Mouse (Mus musculus): ENCODE data around the gene Ccser1. TPM values are rescaled to one million over a fixed set of nuclear protein-coding genes. Genes with fewer than 3 reads are reported as not detected.
A peak's percentile ranks its signal among the peaks of the same experiment; 100 is the strongest.
"Not testable (repeated sequence)": the region's sequence is repeated elsewhere in the genome, so short reads cannot be mapped to it uniquely, and the experiment has no call there.

The Ccser1 gene
- polyA plus RNA-seq, 1 experiment from 2014 or later = 22.4 TPM

DNA sequence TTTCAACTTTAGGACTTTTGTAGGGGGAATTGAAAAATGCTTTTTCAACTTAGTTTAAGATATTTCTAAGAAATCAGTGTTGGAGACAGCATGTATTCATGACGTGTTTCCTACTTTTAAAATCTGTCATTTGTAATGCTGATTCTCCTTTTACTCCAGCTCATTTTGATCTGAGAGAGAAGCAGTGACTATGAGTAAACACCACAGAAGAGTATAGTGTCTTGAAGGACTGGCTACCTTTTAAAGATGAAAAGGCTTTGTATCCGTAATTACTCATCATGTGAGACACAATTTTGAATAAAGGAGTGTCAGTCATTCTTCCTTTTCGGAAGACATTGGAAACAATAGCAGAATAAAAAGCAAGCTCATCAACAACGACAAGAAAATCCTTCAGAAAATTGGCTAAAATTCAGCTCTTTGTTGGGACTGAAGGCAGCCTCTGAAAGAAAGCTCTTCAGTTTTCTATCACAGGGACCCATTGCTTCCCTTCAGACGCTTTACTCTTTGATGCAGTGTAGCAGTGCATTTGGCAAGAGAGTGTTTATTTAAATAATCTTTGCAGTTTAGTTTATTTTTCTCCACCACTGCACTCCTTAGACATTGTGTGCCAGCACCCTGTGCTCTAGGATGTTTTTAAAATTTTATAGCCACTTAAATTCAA is 50.1 kb downstream of the Ccser1 start:
- Histone ChIP-seq H3K4me3 (no peak overlapping the region), H3K9ac (no peak overlapping the region), H3K4me2 (no peak overlapping the region), H3K9me3 (replicated peaks) (no peaks in the 10 kb centered on the region), H3K4me1 (peaks cover 31% of the 10 kb centered on the region), H3K27me3 (no peaks in the 10 kb centered on the region), H3K36me3 (ENCODE audit: poor library complexity, severe bottlenecking) (no peaks in the 10 kb centered on the region), H3K27ac (peak overlapping the region; percentile 48; the same call in 1 of the 2 replicates)
- WGBS = 14% methylated on average over 5 of the region's 5 CpGs
- ATAC-seq = peak; percentile 75

DNA sequence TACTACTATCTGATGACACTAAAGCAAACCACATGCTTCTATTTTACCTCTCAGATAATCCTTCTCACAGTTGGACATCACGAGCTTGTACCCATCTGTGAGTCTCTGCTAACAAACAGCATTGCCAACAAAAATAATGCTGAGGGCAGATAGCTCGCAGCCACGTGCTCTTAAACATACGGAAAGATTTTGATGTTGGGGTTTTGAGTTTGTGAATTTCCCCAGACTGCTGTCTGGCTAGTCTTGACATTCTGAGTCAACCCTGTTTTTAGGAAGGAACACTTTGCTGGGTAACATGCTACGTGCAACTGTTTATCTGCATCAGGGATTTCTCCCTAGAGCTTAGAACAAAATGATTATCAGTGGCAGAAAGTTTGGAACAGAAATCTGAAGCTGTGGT is 52.9 kb downstream of the Ccser1 start:
- Histone ChIP-seq H3K9ac (no peak overlapping the region), H3K4me2 (no peak overlapping the region), H3K36me3 (ENCODE audit: poor library complexity, severe bottlenecking) (no peaks in the 10 kb centered on the region), H3K27ac (no peak overlapping the region), H3K4me1 (peaks cover 31% of the 10 kb centered on the region), H3K9me3 (replicated peaks) (no peaks in the 10 kb centered on the region), H3K4me3 (no peak overlapping the region), H3K27me3 (no peaks in the 10 kb centered on the region)
- ATAC-seq = no peak
- 65% methylated on average over 5 of the region's 5 CpGs for WGBS

DNA sequence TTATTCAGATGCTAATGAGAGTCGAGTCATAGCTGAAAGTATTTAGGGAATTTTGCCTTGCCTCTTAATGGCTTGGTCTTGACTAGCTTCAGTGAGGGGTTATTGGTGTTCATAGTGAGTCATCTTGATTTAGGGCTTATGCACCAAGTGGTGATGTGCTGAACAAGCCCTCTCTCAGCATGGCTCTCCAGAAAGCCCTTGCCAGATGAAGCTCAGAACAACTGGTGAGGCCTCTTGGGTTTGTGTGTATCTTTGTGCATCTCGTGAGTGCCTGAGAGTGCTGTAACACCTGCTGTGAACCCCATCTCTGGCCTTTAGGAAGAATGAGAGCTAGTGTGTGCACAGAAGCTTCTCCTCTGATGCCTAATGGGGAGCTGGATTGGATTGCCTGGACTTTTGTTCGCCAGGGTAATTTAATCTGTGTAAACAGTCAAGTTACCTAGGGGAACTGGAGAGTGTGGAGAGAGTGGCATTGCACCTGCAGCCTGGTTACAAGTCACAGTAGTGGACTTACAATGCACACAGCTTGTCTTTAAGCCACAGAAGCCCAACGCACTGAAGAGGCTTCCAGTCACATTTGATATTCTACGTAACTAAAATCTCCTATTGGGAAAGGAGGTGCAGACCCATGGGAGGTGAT is 53.5 kb downstream of the Ccser1 start:
- WGBS = 22% methylated on average over 5 of the region's 5 CpGs
- H3K27me3 ChIP-seq = no peaks in the 10 kb centered on the region
- H3K27ac ChIP-seq = no peak overlapping the region
- H3K36me3 ChIP-seq (ENCODE audit: poor library complexity, severe bottlenecking) = no peaks in the 10 kb centered on the region
- ATAC-seq = no peak; the same call in 1 of the 2 replicates
- H3K9me3 ChIP-seq (replicated peaks) = no peaks in the 10 kb centered on the region
- H3K4me1 ChIP-seq = peaks cover 31% of the 10 kb centered on the region
- no peak overlapping the region for H3K4me2 ChIP-seq
- no peak overlapping the region for H3K4me3 ChIP-seq
- H3K9ac ChIP-seq = no peak overlapping the region

DNA sequence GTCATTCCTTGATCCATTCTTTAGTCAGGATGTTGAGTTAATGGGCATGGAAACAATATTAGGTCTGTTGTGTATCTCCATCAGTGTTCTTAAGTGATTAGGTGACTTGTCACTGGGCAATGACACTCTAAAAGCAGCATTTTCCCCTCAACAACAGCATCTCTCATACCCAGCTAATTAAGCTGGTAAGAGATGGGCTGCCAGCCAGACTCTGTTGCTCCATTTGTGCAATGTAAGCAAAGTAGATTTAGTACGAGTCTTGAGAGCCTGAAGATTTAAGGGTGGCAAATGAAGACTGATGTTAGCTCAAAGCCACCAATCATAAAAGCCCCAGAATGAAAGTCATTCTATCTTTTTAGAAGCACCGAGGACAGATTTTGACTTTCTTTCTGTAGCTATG is 60.5 kb downstream of the Ccser1 start:
- Histone ChIP-seq H3K4me2 (no peak overlapping the region), H3K4me3 (no peak overlapping the region), H3K27ac (no peak overlapping the region), H3K27me3 (no peaks in the 10 kb centered on the region), H3K36me3 (ENCODE audit: poor library complexity, severe bottlenecking) (no peaks in the 10 kb centered on the region), H3K4me1 (0 out of 2 replicates have a peak, but pooled peaks cover 6% of the 10 kb centered on the region), H3K9me3 (replicated peaks) (no peaks in the 10 kb centered on the region), H3K9ac (no peak overlapping the region)
- ATAC-seq = no peak
- WGBS = 50% methylated on average over 2 of the region's 2 CpGs

DNA sequence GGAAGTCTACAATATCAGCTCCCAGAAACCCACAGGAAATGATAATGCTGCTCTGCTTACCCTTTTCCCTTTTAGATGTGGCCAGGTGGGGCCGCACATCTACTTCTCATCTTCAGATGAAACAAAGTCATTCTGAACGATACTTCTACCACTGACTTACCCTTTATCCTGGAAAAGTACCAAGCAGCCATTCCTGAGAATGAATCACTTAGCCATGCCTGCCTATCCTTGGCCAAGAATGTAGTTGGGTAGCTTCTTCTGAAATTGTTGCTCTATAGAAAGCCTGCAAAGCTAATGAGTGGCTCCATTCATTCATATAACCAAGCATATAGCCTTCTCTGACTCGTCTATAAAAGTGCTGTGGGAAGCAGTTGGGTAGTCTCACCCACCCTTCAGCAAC is 62.4 kb downstream of the Ccser1 start:
- ATAC-seq = no peak
- 0 out of 2 replicates have a peak, but pooled peaks cover 6% of the 10 kb centered on the region for H3K4me1 ChIP-seq
- H3K27me3 ChIP-seq = no peaks in the 10 kb centered on the region
- H3K4me2 ChIP-seq = no peak overlapping the region
- no peak overlapping the region for H3K27ac ChIP-seq
- no peak overlapping the region for H3K4me3 ChIP-seq
- H3K9ac ChIP-seq = no peak overlapping the region
- WGBS = 88% methylated on average over 3 of the region's 3 CpGs
- H3K36me3 ChIP-seq (ENCODE audit: poor library complexity, severe bottlenecking) = no peaks in the 10 kb centered on the region
- no peaks in the 10 kb centered on the region for H3K9me3 ChIP-seq (replicated peaks)

DNA sequence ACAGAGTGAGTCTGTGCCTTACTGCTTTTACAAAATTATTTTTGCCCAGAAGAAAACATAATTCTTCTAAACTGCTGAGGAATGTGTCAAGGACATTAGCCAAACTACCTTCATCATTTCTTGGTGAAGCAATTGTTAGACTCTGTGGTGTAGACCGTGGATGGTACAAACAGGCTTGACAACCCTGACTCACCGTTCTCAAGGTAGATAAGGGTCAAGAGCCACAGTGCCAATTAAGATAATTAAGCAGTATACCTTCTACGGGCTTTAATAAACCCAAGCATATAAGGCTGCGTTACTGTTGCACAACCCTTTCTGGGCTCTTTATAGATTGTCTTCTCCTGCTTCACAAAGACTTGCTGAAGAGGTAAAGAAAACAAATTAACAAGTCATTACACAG is 66.4 kb downstream of the Ccser1 start:
- no peak overlapping the region for H3K9ac ChIP-seq
- 75% methylated on average over 4 of the region's 4 CpGs for WGBS
- no peaks in the 10 kb centered on the region for H3K9me3 ChIP-seq (replicated peaks)

DNA sequence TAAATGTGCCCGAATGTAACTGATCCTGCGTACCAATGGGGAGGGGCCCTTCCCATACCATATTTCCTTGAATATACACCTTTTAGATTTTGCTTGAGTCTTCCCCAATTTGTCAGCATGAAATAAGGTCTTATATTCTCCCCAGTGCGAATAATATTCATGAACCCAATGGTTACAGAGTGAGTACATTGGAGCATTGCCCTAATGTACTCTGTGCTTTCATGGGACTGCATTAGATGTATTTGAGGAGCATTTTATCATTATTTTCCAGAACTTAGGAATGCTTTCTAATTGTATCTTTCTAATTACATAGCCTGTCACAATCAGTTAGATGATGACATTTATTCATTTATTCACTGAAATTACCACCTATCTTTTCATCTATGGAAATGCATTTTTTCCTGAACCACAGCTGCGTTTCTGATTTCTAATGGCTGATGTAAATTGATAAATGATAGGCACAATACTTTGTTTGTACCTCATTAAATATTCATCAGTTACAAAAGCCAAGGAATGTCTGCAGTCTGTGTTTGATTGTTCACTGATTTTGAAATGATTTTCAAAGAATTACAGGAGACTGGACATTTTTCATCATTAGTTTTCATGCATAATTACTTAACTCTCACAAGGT is 67.8 kb downstream of the Ccser1 start:
- H3K9ac ChIP-seq = no peak overlapping the region
- peaks cover 9% of the 10 kb centered on the region for H3K4me1 ChIP-seq
- no peaks in the 10 kb centered on the region for H3K36me3 ChIP-seq (ENCODE audit: poor library complexity, severe bottlenecking)
- ATAC-seq = peak; percentile 69
- no peak overlapping the region for H3K27ac ChIP-seq
- no peak overlapping the region for H3K4me3 ChIP-seq
- H3K9me3 ChIP-seq (replicated peaks) = no peaks in the 10 kb centered on the region
- no peaks in the 10 kb centered on the region for H3K27me3 ChIP-seq
- 74% methylated on average over 4 of the region's 4 CpGs for WGBS
- H3K4me2 ChIP-seq = no peak overlapping the region

More for the DNA sequence above, 66.4 kb downstream of the Ccser1 start:
- peaks cover 9% of the 10 kb centered on the region for H3K4me1 ChIP-seq
- no peaks in the 10 kb centered on the region for H3K27me3 ChIP-seq
- no peaks in the 10 kb centered on the region for H3K36me3 ChIP-seq (ENCODE audit: poor library complexity, severe bottlenecking)
- no peak overlapping the region for H3K27ac ChIP-seq
- no peak for ATAC-seq
- H3K4me2 ChIP-seq = no peak overlapping the region
- H3K4me3 ChIP-seq = no peak overlapping the region

DNA sequence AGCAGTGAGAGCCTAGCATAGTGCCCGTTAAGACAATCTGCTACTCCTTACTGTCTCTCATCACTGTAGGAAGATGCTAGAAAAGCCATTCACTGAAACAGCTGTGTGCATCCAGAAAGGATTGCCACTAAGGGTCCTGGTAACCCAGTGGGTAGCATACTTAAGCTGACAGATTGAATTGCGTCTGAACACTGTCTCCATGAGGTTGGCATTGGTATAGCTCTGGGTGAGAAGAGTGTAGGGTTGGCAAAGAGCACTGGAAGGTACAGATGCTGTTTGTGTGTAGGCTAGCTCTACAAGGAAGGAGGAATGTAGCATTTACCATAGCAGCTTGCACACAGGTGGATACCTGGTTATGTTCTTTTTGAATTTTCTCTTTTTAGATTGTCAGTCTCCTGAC is 68.6 kb downstream of the Ccser1 start:
- H3K9ac ChIP-seq = no peak overlapping the region
- no peak overlapping the region for H3K4me2 ChIP-seq
- peaks cover 9% of the 10 kb centered on the region for H3K4me1 ChIP-seq
- H3K9me3 ChIP-seq (replicated peaks) = no peaks in the 10 kb centered on the region
- no peaks in the 10 kb centered on the region for H3K27me3 ChIP-seq
- no peaks in the 10 kb centered on the region for H3K36me3 ChIP-seq (ENCODE audit: poor library complexity, severe bottlenecking)
- WGBS = 51% methylated on average over 2 of the region's 2 CpGs
- ATAC-seq = peak; percentile 72
- H3K27ac ChIP-seq = peak overlapping the region; percentile 48; the same call in 1 of the 2 replicates
- H3K4me3 ChIP-seq = no peak overlapping the region

DNA sequence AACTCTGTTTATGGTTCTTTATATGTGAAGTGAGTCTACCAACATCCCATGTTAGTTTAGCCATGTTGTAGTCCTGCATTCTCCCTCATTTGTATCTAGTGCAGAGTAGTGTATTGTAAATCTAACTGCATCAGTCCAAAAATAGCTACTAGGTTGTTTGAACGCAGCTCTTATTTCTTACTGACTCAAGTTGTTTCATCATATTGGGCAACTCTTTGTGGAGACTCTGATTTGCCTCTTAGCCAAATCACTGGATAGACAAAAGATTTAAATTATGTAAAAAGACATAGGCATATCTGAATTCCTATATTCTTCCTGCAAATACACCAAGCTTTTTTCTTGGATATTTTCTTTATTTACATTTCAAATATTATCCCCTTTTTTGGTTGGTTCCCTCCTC is 71.1 kb downstream of the Ccser1 start:
- no peak overlapping the region for H3K4me3 ChIP-seq
- ATAC-seq = no peak
- H3K4me1 ChIP-seq = peaks cover 9% of the 10 kb centered on the region
- H3K27ac ChIP-seq = no peak overlapping the region
- no peaks in the 10 kb centered on the region for H3K36me3 ChIP-seq (ENCODE audit: poor library complexity, severe bottlenecking)
- H3K27me3 ChIP-seq = no peaks in the 10 kb centered on the region
- H3K9ac ChIP-seq = no peak overlapping the region
- 85% methylated on average over 1 of the region's 1 CpGs for WGBS
- no peaks in the 10 kb centered on the region for H3K9me3 ChIP-seq (replicated peaks)
- H3K4me2 ChIP-seq = no peak overlapping the region

DNA sequence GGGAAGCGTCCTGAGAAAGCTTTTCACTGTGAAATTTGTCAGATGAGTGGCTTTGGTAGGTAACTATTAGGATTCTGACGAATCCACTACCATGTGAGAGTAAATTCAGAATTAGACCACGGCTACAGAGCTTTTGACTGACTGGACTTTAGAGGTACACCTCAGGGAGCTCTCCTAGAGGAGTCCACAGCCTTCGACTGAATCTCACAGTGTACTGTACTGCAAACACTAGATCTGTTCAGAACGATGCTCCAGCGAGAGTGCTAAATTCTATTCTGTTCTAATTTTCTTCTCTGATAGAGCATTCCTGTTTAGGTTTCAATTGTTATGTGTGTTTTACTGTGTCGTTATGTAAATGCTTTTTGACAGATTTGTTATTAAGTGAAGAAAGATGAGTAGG is 72.8 kb downstream of the Ccser1 start:
- Histone ChIP-seq H3K9me3 (replicated peaks) (no peaks in the 10 kb centered on the region), H3K36me3 (ENCODE audit: poor library complexity, severe bottlenecking) (no peaks in the 10 kb centered on the region), H3K27me3 (no peaks in the 10 kb centered on the region), H3K4me3 (no peak overlapping the region), H3K27ac (no peak overlapping the region), H3K4me1 (peaks cover 9% of the 10 kb centered on the region), H3K9ac (no peak overlapping the region), H3K4me2 (no peak overlapping the region)
- 88% methylated on average over 7 of the region's 7 CpGs for WGBS
- no peak for ATAC-seq

DNA sequence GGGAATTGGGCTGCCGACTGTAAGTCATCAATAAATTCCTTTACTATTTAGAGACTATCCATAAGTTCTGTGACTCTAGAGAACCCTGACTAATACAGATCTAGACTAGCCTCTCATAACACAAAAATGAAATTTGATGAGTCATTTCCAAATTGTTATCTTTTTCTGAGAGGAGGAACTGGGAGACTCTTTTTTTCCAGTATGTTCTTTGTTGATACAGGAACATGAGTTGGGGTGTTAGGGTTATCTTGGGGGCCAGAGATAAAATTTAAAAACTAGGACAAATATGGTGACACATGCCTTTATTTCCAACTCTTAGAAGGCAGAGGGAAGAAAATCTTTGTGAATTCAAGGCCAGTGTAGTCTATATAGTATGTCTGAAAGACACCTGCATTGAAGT is 75.8 kb downstream of the Ccser1 start:
- H3K4me1 ChIP-seq; H3K9ac ChIP-seq; ATAC-seq; H3K36me3 ChIP-seq (ENCODE audit: poor library complexity, severe bottlenecking); H3K4me3 ChIP-seq; H3K9me3 ChIP-seq (replicated peaks); H3K27me3 ChIP-seq; H3K27ac ChIP-seq; H3K4me2 ChIP-seq: not testable (repeated sequence)
- 82% methylated on average over 1 of the region's 1 CpGs for WGBS

DNA sequence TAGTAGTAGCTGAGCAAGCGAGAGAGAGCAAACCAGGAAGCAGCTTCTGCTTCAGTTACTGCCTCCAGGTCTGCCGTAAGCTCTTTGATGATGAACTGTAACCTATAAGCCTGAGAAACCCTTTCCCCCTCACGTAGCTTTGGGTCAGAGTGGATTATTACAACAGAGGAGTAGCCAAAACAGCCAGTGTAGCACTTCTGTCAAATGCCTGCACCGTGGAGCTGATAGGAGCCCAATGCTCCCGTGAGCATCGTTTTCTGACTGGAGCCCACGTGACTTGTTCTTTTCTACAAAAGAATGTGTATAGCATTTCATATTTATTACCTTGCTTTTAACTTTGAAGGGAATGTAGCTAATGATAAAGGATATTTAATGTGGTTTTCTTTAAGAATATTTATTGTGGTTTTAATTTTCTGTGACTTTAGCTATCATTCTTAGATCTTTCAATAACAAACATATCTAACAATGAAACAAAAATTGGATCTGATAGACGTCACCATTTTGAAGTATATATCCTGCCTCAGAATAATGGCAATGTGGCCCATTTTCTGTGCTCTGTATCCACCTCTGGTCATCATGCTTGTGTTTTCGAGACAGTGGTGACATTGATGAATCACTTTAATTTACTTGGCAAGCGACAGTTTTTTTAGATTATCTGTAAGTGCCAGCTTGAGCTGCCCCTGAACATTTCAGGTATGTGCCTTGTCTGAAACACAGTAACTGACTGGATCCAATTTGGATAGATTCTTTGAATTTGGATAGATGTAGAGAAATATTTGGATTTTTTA is 78.9 kb downstream of the Ccser1 start:
- H3K9ac ChIP-seq = no peak overlapping the region
- no peak overlapping the region for H3K27ac ChIP-seq
- ATAC-seq = no peak
- no peaks in the 10 kb centered on the region for H3K36me3 ChIP-seq (ENCODE audit: poor library complexity, severe bottlenecking)
- no peaks in the 10 kb centered on the region for H3K27me3 ChIP-seq
- H3K4me3 ChIP-seq = no peak overlapping the region
- H3K4me2 ChIP-seq = no peak overlapping the region
- H3K9me3 ChIP-seq (replicated peaks) = no peaks in the 10 kb centered on the region
- H3K4me1 ChIP-seq = peaks cover 9% of the 10 kb centered on the region
- 80% methylated on average over 10 of the region's 10 CpGs for WGBS

Data from forebrain, embryonic 13.5 days (tissue).